Mouse (Mus musculus) lung, postnatal 0 days (tissue): ENCODE data around the gene G6pc3. TPM values are rescaled to one million over a fixed set of nuclear protein-coding genes. Genes with fewer than 3 reads are reported as not detected.

Source experiments
- ATAC-seq: fragments of 200-750 bp; cut with Nextera tagmentation; 2 replicates; pipeline ENCODE4 v1.8.0; 2017; ENCODE audit warnings: moderate library complexity
- DNase-seq: peaks from one replicate; pipeline ENCODE4 v3.0.0-alpha.2; 2016; ENCODE audit warnings: low spot score
- H3K27ac ChIP-seq: fragments of 300-500 bp; sonication (generic); 2 replicates; pipeline ENCODE4 v1.5.1; 2014; ENCODE audit warnings: antibody characterized with exemption, mild to moderate bottlenecking, low read length, mixed read lengths
- H3K27me3 ChIP-seq: fragments of 300-500 bp; sonication (generic); replicated peaks from 2 replicates; pipeline ENCODE4 v1.6.1; 2014; ENCODE audit warnings: low read length, mixed read lengths; ENCODE audit not compliant: insufficient read depth
- H3K36me3 ChIP-seq: fragments of 300-500 bp; sonication (generic); 2 replicates; pipeline ENCODE4 v1.6.1; 2014; ENCODE audit warnings: low read length, mixed read lengths; ENCODE audit not compliant: insufficient read depth
- H3K4me1 ChIP-seq: fragments of 300-500 bp; sonication (generic); 2 replicates; pipeline ENCODE4 v1.6.1; 2014; ENCODE audit warnings: antibody characterized with exemption, low read depth, low read length, mixed read lengths; ENCODE audit not compliant: insufficient read depth
- H3K4me2 ChIP-seq: fragments of 300-500 bp; sonication (generic); replicated peaks from 2 replicates; pipeline ENCODE4 v1.6.1; 2014; ENCODE audit warnings: low read depth, mild to moderate bottlenecking, low read length, moderate library complexity, mixed read lengths
- H3K4me3 ChIP-seq: fragments of 300-500 bp; sonication (generic); 2 replicates; pipeline ENCODE4 v1.5.1; 2014; ENCODE audit warnings: low read depth, low read length
- H3K9ac ChIP-seq: fragments of 300-500 bp; sonication (generic); replicated peaks from 2 replicates; pipeline ENCODE4 v1.6.1; 2014; ENCODE audit warnings: low read depth, mild to moderate bottlenecking
- H3K9me3 ChIP-seq: fragments of 300-500 bp; sonication (generic); 2 replicates; pipeline ENCODE4 v1.6.1; 2016; ENCODE audit warnings: low read length, mixed read lengths
- CTCF ChIP-seq: IDR thresholded peaks from 2 replicates; pipeline ENCODE4 v1.5.1; 2016; ENCODE audit warnings: antibody characterized with exemption, mild to moderate bottlenecking
- EP300 ChIP-seq: IDR thresholded peaks from 2 replicates; pipeline ENCODE4 v1.6.1; 2016; ENCODE audit warnings: antibody characterized with exemption, mild to moderate bottlenecking, control low read depth
- WGBS: fragments of 180-500 bp; shearing (Covaris S2); extraction: QIAGEN DNeasy Blood & Tissue Kit; methylation state at CpG from one replicate; pipeline ENCODE4 v1.1.7; 2014; 5-methylcytosine and 5-hydroxymethylcytosine counted together
- polyA plus RNA-seq: library from polyadenylated mRNA; unstranded; fragments of >200 nt; fragmentation: Nextera tagmentation; extraction: Ambion mirVana; gene quantifications from 2 replicates; pipeline ENCODE4 v1.2.1, GENCODE M21; 2015

Gene G6pc3
- polyA plus RNA-seq, 1 experiment from 2014 or later, result 16.7 TPM

DNA sequence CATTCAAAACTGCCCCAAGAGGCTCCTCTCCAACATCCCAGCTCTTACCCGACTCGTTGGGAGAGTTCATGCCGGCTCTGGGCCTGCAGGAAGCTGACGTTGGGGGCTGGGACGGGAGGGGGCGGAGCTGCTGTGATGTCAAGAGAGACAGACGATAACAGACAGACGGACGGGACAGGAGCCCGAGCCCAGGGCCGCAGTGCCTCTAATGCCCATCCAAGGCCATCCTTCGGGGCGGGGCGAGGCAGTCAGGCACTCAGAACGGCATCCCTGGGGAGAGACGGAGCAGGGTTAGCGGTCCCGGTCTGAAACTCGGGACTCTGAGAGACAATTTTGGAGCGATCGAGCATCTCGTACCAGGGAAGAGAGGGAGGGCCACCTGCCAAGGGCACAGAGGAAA is 35.3 kb downstream of the G6pc3 start:
- peak overlapping the region; percentile 64; the same call in 1 of the 2 replicates for H3K27ac ChIP-seq
- DNase-seq, result peak; percentile 38
- H3K27me3 ChIP-seq, result no peaks in the 10 kb centered on the region
- peaks cover 6% of the 10 kb centered on the region; the same call in 1 of the 2 replicates for H3K36me3 ChIP-seq
- H3K4me2 ChIP-seq, result peak overlapping the region; percentile 40
- H3K4me3 ChIP-seq, result no peak overlapping the region
- H3K9me3 ChIP-seq, result no peaks in the 10 kb centered on the region
- H3K4me1 ChIP-seq, result peaks cover 55% of the 10 kb centered on the region
- no peak overlapping the region for H3K9ac ChIP-seq
- TF ChIP-seq CTCF, result no peak
- no peak for ATAC-seq
- 12% methylated on average over 22 of the region's 22 CpGs for WGBS

DNA sequence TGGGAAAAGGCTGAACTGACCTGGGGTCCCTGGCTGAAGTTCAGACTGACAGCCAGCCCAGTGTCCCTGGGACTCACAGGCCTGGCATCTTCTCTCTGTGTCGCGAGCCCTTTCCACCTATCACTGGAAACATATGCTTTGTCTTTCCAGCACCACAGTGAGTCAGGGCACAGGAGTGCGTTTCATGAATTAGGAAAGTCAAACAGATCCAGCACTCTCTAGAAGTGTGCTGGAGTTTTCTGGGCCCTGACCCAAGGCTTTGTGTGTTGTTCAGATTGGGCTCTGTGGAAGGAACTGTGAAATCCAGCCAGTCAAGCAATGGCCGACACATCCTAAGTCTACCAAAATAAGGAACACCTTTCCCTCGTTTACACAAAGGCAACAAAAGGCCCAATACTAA is 35.8 kb downstream of the G6pc3 start:
- H3K4me1 ChIP-seq, result peaks cover 49% of the 10 kb centered on the region
- no peak overlapping the region for H3K4me3 ChIP-seq
- DNase-seq (peak; percentile 86), ATAC-seq (peak; percentile 34)
- 40% methylated on average over 5 of the region's 5 CpGs for WGBS
- peak overlapping the region; percentile 64 for H3K27ac ChIP-seq
- peak overlapping the region; percentile 40 for H3K4me2 ChIP-seq
- TF ChIP-seq CTCF (no peak), EP300 (no peak)
- H3K36me3 ChIP-seq, result peaks cover 6% of the 10 kb centered on the region; the same call in 1 of the 2 replicates
- H3K9ac ChIP-seq, result no peak overlapping the region
- H3K9me3 ChIP-seq, result no peaks in the 10 kb centered on the region
- no peaks in the 10 kb centered on the region for H3K27me3 ChIP-seq

DNA sequence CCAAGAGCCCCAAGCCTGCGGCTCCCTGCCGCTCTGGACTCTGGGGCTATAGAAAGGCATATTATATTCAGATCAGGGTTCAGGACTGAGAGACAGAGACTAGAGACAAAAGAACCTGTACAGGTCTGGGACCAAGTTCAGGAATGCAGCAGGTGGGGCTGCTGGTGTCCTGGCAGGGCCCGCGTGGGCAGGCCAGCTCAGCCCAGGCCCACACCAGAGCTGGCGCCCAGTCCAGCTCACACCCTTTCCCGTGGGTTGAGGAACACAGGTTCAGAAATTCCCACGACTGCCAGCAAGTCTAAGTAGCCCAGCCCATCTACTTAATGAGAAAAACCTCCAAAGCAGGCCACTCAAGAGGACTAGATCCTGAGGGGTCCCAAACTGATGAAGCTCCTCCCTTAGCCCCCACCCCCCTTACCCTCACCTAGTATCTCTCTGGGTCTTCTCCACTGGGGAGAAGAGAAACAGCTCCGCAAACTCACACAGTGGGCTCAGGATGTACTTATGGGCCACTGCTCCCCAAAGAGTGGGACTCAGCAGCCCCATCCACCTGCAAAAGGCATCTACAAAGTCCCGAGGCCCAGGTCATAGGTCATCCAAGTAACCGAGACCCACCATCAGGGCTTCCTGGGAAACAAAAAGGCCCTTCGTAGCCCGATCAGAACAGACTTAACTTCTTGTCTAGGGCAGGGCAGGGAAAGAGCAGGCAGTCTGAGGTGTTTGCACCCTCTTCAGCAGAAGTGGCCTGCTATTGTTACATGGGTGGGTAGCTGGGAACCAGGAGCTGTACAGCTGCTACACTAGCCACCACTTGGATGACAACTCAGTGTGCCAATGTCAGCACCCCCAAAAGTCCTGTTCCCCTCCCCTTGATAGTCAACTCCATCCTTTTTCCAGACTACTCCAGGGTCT is 36.9 kb downstream of the G6pc3 start:
- Histone ChIP-seq H3K4me3 (no peak overlapping the region), H3K9me3 (no peaks in the 10 kb centered on the region), H3K4me1 (peaks cover 47% of the 10 kb centered on the region), H3K27ac (peak overlapping the region; percentile 64), H3K4me2 (peak overlapping the region; percentile 14; the same call in 1 of the 2 replicates), H3K27me3 (no peaks in the 10 kb centered on the region), H3K9ac (no peak overlapping the region), H3K36me3 (peaks cover 6% of the 10 kb centered on the region; the same call in 1 of the 2 replicates)
- TF ChIP-seq CTCF (no peak), EP300 (no peak)
- WGBS, result 65% methylated on average over 12 of the region's 12 CpGs
- 0 out of 2 replicates have a peak, but pooled peaks have one; percentile 8 for ATAC-seq
- peak; percentile 53 for DNase-seq

DNA sequence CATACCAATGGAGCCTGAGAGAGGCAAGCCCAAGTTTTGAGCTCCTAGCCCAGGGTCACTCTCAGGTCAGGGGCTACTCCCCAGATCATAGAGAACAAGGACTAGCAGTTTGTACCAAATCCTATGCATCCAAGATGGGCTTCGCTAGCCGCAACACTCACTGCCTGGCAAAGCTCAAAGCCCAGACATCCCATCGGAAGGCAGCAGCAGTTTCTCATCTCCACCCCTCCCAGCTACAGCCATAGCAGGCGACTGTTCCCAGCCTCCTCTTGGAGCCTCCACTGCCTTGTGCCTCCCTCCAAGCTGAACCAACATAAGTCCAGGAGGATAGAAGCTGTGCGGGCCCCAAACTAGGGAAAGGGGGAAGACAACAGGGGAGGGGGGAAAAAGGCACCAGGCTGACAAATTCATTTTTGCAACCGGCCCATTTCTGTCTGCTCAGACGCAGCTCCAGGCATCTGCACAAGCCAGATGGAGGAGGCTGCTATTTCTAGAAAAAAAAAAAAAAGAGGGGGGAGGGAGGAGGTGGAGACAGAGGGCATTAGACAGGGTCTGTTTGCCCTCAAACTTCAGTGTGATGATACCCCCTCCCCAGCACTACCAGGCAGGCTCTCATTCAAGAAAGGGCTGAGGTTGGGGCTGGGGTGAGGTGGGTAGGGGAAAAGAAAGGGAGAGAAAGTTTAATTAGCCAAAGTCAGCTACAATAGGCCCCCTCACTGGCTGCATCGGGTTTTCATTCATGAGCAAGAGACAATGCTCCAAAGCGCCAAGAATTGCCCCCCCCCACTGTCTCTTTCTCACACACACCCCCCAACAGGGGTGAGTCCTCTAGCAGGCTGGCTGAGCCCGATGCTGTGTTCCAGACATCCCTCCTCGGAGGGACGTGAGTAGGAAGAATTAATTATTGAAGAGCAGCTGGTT is 38.1 kb downstream of the G6pc3 start:
- Histone ChIP-seq H3K4me3 (peak overlapping the region; percentile 99; the same call in 1 of the 2 replicates), H3K9me3 (no peaks in the 10 kb centered on the region), H3K9ac (no peak overlapping the region), H3K36me3 (no peaks in the 10 kb centered on the region), H3K27ac (no peak overlapping the region), H3K4me1 (peaks cover 47% of the 10 kb centered on the region), H3K27me3 (no peaks in the 10 kb centered on the region), H3K4me2 (peak overlapping the region; percentile 89)
- DNase-seq (peak; percentile 26), ATAC-seq (no peak)
- 29% methylated on average over 12 of the region's 12 CpGs for WGBS
- no peak for TF ChIP-seq CTCF
- no peak for TF ChIP-seq EP300

- H3K9ac ChIP-seq, result no peak overlapping the region
- ATAC-seq (no peak), DNase-seq (no peak)
- H3K4me2 ChIP-seq, result peak overlapping the region; percentile 89
- no peaks in the 10 kb centered on the region for H3K27me3 ChIP-seq
- H3K27ac ChIP-seq, result no peak overlapping the region
- peak overlapping the region; percentile 99 for H3K4me3 ChIP-seq
- no peaks in the 10 kb centered on the region for H3K9me3 ChIP-seq
- peaks cover 44% of the 10 kb centered on the region for H3K4me1 ChIP-seq
- TF ChIP-seq EP300 (no peak), CTCF (no peak)
- no peaks in the 10 kb centered on the region for H3K36me3 ChIP-seq
- 31% methylated on average over 8 of the region's 9 CpGs for WGBS
These were observed 38.7 kb downstream of the G6pc3 start for GRCm38 (mm10) chr11:102228191-102228545.
